Mouse (Mus musculus) E14TG2a.4 (cell line): ENCODE measurements around the gene Fam120c.

Source experiments
- CTCF ChIP-seq: conservative IDR thresholded peaks from 2 replicates; pipeline ENCODE4 v1.5.1; 2014; ENCODE audit warnings: low read length
- NANOG ChIP-seq: IDR thresholded peaks from 2 replicates; pipeline ENCODE4 v1.6.1; 2014; ENCODE audit warnings: borderline replicate concordance, low read length, mixed read lengths
- POU5F1 ChIP-seq: IDR thresholded peaks from 2 replicates; pipeline ENCODE4 v1.6.1; 2014; ENCODE audit warnings: low read length, borderline replicate concordance

GRCm38 (mm10) chrX:151418801-151419200 lies 74.8 kb downstream of the Fam120c start:
- TF ChIP-seq POU5F1 = no peak
- no peak for TF ChIP-seq CTCF
- TF ChIP-seq NANOG = no peak
